Mouse (Mus musculus) testis, adult 2 months (tissue): Measurements from ENCODE around the gene Ugt1a10.

Source experiments
- CTCF ChIP-seq: fragments of 200-500 bp; IDR thresholded peaks from 2 replicates; pipeline ENCODE4 v1.5.1; 2012; ENCODE audit warnings: low read depth, mild to moderate bottlenecking, inconsistent platforms, low read length, moderate library complexity; ENCODE audit not compliant: control insufficient read depth, insufficient read depth, insufficient replicate concordance
- POLR2A ChIP-seq: fragments of 200-500 bp; IDR thresholded peaks from 2 replicates; pipeline ENCODE4 v1.6.1; 2012; ENCODE audit warnings: low read depth, mild to moderate bottlenecking, inconsistent platforms, low read length, moderate library complexity; ENCODE audit not compliant: control insufficient read depth

GRCm38 (mm10) chr1:88215466-88216380 lies 160.5 kb downstream of the Ugt1a10 start:
- TF ChIP-seq POLR2A (no peak), CTCF (no peak)
